Mouse (Mus musculus) intestine, embryonic 14.5 days (tissue): ENCODE results near the gene Ptges2. TPM values are rescaled to one million over a fixed set of nuclear protein-coding genes. Genes with fewer than 3 reads are reported as not detected.

ENCODE experiments used
- ATAC-seq: fragments of 200-750 bp; cut with Nextera tagmentation; replicated peaks from 2 replicates; pipeline ENCODE4 v1.8.0; 2017; ENCODE audit warnings: low read depth, moderate number of reproducible peaks, moderate TSS enrichment, moderate library complexity; ENCODE audit not compliant: low FRiP score, low TSS enrichment
- DNase-seq: peaks from one replicate; pipeline ENCODE4 v3.0.0-alpha.2; 2018; ENCODE audit warnings: low spot score
- H3K27ac ChIP-seq: fragments of 300-500 bp; sonication (generic); 2 replicates; pipeline ENCODE4 v1.5.1; 2014; ENCODE audit warnings: low read depth, mild to moderate bottlenecking, control low read depth
- H3K27me3 ChIP-seq: fragments of 300-500 bp; sonication (generic); replicated peaks from 2 replicates; pipeline ENCODE4 v1.6.1; 2014; ENCODE audit warnings: low read length, control low read depth; ENCODE audit not compliant: control insufficient read depth, insufficient read depth
- H3K36me3 ChIP-seq: fragments of 300-500 bp; sonication (generic); 2 replicates; pipeline ENCODE4 v1.6.1; 2014; ENCODE audit warnings: low read length, control low read depth; ENCODE audit not compliant: control insufficient read depth, insufficient read depth
- H3K4me1 ChIP-seq: fragments of 300-500 bp; sonication (generic); replicated peaks from 2 replicates; pipeline ENCODE4 v1.6.1; 2014; ENCODE audit warnings: low read length, control low read depth, mixed read lengths; ENCODE audit not compliant: control insufficient read depth, insufficient read depth
- H3K4me2 ChIP-seq: fragments of 300-500 bp; sonication (generic); 2 replicates; pipeline ENCODE4 v1.6.1; 2014; ENCODE audit warnings: low read length
- H3K4me3 ChIP-seq: fragments of 300-500 bp; sonication (generic); 2 replicates; pipeline ENCODE4 v1.5.1; 2014; ENCODE audit warnings: low read depth, low read length, control low read depth, mixed read lengths
- H3K9ac ChIP-seq: fragments of 300-500 bp; sonication (generic); 2 replicates; pipeline ENCODE4 v1.6.1; 2014; ENCODE audit warnings: mild to moderate bottlenecking, low read length
- H3K9me3 ChIP-seq: fragments of 300-500 bp; sonication (generic); 2 replicates; pipeline ENCODE4 v1.6.1; 2016; ENCODE audit warnings: low read length, control low read depth; ENCODE audit not compliant: control insufficient read depth
- WGBS: fragments of 180-500 bp; shearing (Covaris S2); extraction: QIAGEN DNeasy Blood & Tissue Kit; methylation state at CpG from one replicate; pipeline ENCODE4 v1.1.7; 2014; 5-methylcytosine and 5-hydroxymethylcytosine counted together
- polyA plus RNA-seq: library from polyadenylated mRNA; unstranded; fragments of >200 nt; fragmentation: Nextera tagmentation; extraction: Ambion mirVana; gene quantifications from 2 replicates; pipeline ENCODE4 v1.2.1, GENCODE M21; 2014

Ptges2 gene
- polyA plus RNA-seq, 1 experiment from 2014 or later, result 37.0 TPM

GRCm38 (mm10) chr2:32413936-32414335 is 18.2 kb downstream of the Ptges2 start:
- H3K9me3 ChIP-seq, result no peaks in the 10 kb centered on the region
- peaks cover 41% of the 10 kb centered on the region for H3K36me3 ChIP-seq
- H3K4me3 ChIP-seq, result no peak overlapping the region
- H3K4me1 ChIP-seq, result no peaks in the 10 kb centered on the region
- WGBS, result 42% methylated on average over 5 of the region's 5 CpGs
- no peak overlapping the region for H3K9ac ChIP-seq
- DNase-seq, result no peak
- ATAC-seq, result no peak
- H3K27me3 ChIP-seq, result no peaks in the 10 kb centered on the region
- no peak overlapping the region for H3K27ac ChIP-seq
- no peak overlapping the region for H3K4me2 ChIP-seq

GRCm38 (mm10) chr2:32415801-32416200 is 20.1 kb downstream of the Ptges2 start:
- Histone ChIP-seq H3K9ac (no peak overlapping the region), H3K27me3 (no peaks in the 10 kb centered on the region), H3K4me1 (no peaks in the 10 kb centered on the region), H3K4me3 (no peak overlapping the region), H3K27ac (no peak overlapping the region), H3K4me2 (no peak overlapping the region), H3K9me3 (no peaks in the 10 kb centered on the region), H3K36me3 (peaks cover 59% of the 10 kb centered on the region)
- ATAC-seq (no peak), DNase-seq (no peak)
- 91% methylated on average over 12 of the region's 12 CpGs for WGBS

GRCm38 (mm10) chr2:32416556-32416955 is 20.9 kb downstream of the Ptges2 start:
- H3K9ac ChIP-seq, result no peak overlapping the region
- no peak overlapping the region for H3K4me3 ChIP-seq
- no peak overlapping the region for H3K4me2 ChIP-seq
- ATAC-seq, result no peak
- H3K27me3 ChIP-seq, result no peaks in the 10 kb centered on the region
- no peak overlapping the region for H3K27ac ChIP-seq
- H3K36me3 ChIP-seq, result peaks cover 66% of the 10 kb centered on the region
- no peak for DNase-seq
- 79% methylated on average over 2 of the region's 2 CpGs for WGBS
- H3K9me3 ChIP-seq, result no peaks in the 10 kb centered on the region
- no peaks in the 10 kb centered on the region for H3K4me1 ChIP-seq

- ATAC-seq (no peak), DNase-seq (no peak)
- Histone ChIP-seq H3K27me3 (no peaks in the 10 kb centered on the region), H3K4me2 (no peak overlapping the region), H3K9ac (no peak overlapping the region), H3K4me1 (peaks cover 3% of the 10 kb centered on the region), H3K4me3 (no peak overlapping the region), H3K27ac (no peak overlapping the region), H3K9me3 (no peaks in the 10 kb centered on the region), H3K36me3 (peaks cover 66% of the 10 kb centered on the region)
- 84% methylated on average over 8 of the region's 8 CpGs for WGBS
Observed at GRCm38 (mm10) chr2:32417486-32417885, 21.8 kb downstream of the Ptges2 start.

DNA sequence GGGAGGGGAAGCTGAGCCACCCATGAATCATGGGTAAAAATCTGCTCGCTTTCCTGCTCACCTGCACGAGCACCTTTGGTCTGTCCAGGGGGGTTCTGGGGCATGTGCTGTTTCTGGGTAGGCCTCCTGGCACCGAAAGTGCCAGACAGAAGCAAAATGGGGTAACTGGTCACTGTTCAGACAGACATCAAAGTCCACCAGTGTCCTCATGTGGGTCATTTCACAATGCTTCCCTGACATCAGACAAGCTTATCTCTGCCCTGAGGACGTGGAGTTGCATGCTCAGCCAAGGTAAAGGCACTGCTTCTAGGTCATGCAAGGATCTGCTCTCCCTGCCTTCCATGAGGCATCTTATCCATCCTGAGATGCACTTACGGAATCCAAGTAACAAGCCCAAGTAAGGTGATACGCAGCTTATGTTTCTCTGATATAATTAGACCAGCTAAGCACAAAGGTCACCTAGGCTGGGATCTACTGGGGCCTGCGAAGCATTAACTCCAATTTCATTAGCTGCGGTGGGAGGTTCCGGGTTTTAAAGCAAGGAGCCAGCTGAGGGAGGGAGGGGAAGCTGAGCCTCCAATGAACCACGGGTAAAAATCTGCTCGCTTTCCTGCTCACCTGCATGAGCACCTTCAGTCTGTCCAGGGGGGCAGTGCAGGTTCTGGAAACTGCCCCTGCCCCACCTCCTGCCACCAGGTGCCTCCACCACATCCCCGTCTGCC is 22.9 kb downstream of the Ptges2 start:
- Histone ChIP-seq H3K36me3 (peaks cover 66% of the 10 kb centered on the region), H3K9ac (no peak overlapping the region), H3K9me3 (no peaks in the 10 kb centered on the region), H3K27me3 (no peaks in the 10 kb centered on the region), H3K4me1 (peaks cover 14% of the 10 kb centered on the region), H3K4me2 (no peak overlapping the region), H3K27ac (no peak overlapping the region), H3K4me3 (no peak overlapping the region)
- ATAC-seq (no peak), DNase-seq (no peak)
- 79% methylated on average over 12 of the region's 12 CpGs for WGBS

DNA sequence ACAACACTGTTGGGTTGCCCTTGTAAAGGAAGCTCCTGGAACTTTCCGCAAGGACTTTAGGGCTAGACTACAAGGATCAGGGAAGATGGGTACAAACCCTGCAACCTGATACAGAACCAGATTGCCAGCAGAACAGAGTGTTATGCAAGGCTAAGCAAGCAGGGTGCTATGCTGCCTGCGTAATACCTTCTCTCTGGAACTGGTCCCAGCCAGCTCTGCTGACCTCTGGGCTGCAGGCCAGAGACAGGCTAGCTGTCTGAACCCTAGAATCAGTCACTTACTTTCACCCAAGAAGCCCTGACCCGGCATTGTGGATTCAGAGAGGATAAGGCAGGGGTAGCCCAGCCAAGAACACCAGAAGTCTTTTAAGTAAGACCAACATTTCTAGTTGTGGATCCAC is 23.7 kb downstream of the Ptges2 start:
- Histone ChIP-seq H3K27ac (no peak overlapping the region), H3K4me2 (no peak overlapping the region), H3K36me3 (peaks cover 66% of the 10 kb centered on the region), H3K4me1 (peaks cover 17% of the 10 kb centered on the region), H3K27me3 (no peaks in the 10 kb centered on the region), H3K4me3 (no peak overlapping the region), H3K9me3 (no peaks in the 10 kb centered on the region), H3K9ac (no peak overlapping the region)
- DNase-seq (no peak), ATAC-seq (no peak)
- 87% methylated on average over 3 of the region's 3 CpGs for WGBS

GRCm38 (mm10) chr2:32420066-32420608 is 24.4 kb downstream of the Ptges2 start:
- H3K4me3 ChIP-seq, result no peak overlapping the region
- 93% methylated on average over 12 of the region's 12 CpGs for WGBS
- H3K9me3 ChIP-seq, result no peaks in the 10 kb centered on the region
- no peak overlapping the region for H3K27ac ChIP-seq
- no peak overlapping the region for H3K4me2 ChIP-seq
- H3K9ac ChIP-seq, result no peak overlapping the region
- H3K4me1 ChIP-seq, result peaks cover 25% of the 10 kb centered on the region
- no peak for DNase-seq
- no peak for ATAC-seq
- no peaks in the 10 kb centered on the region for H3K27me3 ChIP-seq
- H3K36me3 ChIP-seq, result peaks cover 63% of the 10 kb centered on the region

GRCm38 (mm10) chr2:32420647-32421046 is 25.0 kb downstream of the Ptges2 start:
- DNase-seq, result no peak
- no peak overlapping the region for H3K4me2 ChIP-seq
- H3K9me3 ChIP-seq, result no peaks in the 10 kb centered on the region
- H3K4me1 ChIP-seq, result peaks cover 30% of the 10 kb centered on the region
- peaks cover 58% of the 10 kb centered on the region for H3K36me3 ChIP-seq
- H3K27ac ChIP-seq, result no peak overlapping the region
- 82% methylated on average over 6 of the region's 6 CpGs for WGBS
- H3K27me3 ChIP-seq, result no peaks in the 10 kb centered on the region
- no peak overlapping the region for H3K9ac ChIP-seq
- H3K4me3 ChIP-seq, result no peak overlapping the region
- ATAC-seq, result no peak

- no peak overlapping the region for H3K9ac ChIP-seq
- H3K27me3 ChIP-seq, result no peaks in the 10 kb centered on the region
- no peak overlapping the region for H3K4me2 ChIP-seq
- H3K9me3 ChIP-seq, result no peaks in the 10 kb centered on the region
- ATAC-seq (no peak), DNase-seq (no peak)
- H3K4me3 ChIP-seq, result no peak overlapping the region
- H3K4me1 ChIP-seq, result peaks cover 31% of the 10 kb centered on the region
- H3K27ac ChIP-seq, result no peak overlapping the region
- H3K36me3 ChIP-seq, result peaks cover 46% of the 10 kb centered on the region
- 95% methylated on average over 6 of the region's 6 CpGs for WGBS
Observed at GRCm38 (mm10) chr2:32421851-32422251, 26.2 kb downstream of the Ptges2 start.
